Mouse (Mus musculus) brain, adult 2 months (tissue): Measurements from ENCODE around the gene Tmem132d.

Source experiments
- DNase-seq: peaks from one replicate; pipeline ENCODE4 v3.0.0; 2011; ENCODE audit warnings: low read depth, low spot score

The Tmem132d gene

DNA sequence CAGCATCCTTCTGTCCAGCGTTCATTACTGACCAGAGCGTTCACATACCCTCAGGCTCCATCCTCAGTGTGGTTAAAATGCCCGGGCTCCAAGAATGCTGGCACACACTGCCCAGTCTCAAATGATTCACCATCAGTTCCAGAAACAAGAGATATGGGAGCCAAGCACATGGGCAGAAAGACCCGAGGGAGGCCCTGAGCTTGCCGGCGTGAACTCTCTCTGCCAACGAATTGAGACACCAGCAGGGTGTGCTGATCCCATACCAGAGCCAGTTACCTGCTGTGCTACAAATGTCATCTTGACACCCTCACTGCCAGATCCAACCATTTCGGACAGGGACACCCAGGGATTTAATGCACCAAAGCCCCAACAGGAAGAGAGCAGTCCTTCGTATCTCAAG lies 25.3 kb downstream of the Tmem132d start:
- no peak for DNase-seq

GRCm38 (mm10) chr5:128405071-128405470 lies 27.8 kb downstream of the Tmem132d start:
- no peak for DNase-seq

- no peak for DNase-seq
These were observed 28.7 kb downstream of the Tmem132d start for GRCm38 (mm10) chr5:128404223-128404622.

- no peak for DNase-seq
These were observed 40.5 kb downstream of the Tmem132d start for GRCm38 (mm10) chr5:128392372-128392771.

- no peak for DNase-seq
These were observed 43.2 kb downstream of the Tmem132d start for GRCm38 (mm10) chr5:128389665-128390064.

DNA sequence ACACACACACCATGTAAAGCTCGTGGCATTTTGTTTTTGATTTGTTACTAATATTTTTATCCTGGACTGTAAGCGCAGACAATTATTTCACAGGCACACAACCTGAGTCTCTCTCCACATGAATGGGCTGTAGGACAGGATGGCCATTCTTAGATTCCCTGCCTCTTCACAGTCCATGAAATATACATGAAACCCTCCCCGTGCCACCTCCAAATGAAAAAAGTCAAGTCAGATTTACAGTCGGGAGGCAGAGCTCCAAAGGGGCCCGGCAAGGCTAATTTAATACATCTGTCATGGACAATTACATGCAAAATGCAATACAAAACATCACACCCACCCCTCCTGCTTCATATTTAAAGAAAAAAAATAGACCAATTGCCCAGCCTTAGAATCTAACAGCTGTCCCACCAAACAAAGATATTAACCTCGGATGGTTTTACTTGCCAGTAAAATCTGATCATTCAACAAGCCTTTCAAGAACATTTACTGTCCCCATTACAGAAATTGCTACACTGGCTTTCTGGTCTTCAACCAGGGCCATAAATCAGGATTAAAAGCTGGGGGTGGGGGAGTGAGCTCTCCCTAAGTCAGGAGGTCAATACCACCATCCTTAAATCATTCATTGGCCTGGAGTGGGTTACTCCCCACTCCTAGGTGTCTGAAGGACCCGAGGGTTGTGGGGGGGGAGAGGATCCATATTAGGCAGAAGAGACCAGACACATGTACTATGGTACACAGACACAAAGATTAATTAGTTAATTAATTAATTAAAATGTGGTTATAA lies 44.3 kb downstream of the Tmem132d start:
- DNase-seq = no peak

DNA sequence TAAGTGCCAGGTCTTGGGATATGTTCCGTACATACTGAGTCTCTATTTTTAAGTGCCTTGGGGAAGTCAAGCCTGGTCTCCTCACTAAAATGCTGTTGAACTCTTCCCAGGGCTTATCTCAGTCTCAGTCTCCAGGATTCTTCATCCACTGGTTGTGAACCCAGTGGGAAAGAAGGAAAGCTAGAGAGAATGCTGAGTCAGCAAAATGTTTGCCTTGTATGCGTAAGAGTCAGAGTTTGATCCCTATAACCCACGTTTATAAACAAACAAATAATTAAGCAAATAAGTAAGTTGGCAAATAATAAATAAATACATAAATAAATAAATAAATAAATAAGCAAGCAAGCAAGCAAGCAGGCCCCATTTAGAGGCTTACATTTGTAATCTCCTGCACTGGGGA lies 63.1 kb downstream of the Tmem132d start:
- DNase-seq = no peak

GRCm38 (mm10) chr5:128369111-128369510 lies 63.8 kb downstream of the Tmem132d start:
- peak; percentile 80 for DNase-seq

GRCm38 (mm10) chr5:128365261-128365985 lies 67.5 kb downstream of the Tmem132d start:
- DNase-seq = peak; percentile 80

DNA sequence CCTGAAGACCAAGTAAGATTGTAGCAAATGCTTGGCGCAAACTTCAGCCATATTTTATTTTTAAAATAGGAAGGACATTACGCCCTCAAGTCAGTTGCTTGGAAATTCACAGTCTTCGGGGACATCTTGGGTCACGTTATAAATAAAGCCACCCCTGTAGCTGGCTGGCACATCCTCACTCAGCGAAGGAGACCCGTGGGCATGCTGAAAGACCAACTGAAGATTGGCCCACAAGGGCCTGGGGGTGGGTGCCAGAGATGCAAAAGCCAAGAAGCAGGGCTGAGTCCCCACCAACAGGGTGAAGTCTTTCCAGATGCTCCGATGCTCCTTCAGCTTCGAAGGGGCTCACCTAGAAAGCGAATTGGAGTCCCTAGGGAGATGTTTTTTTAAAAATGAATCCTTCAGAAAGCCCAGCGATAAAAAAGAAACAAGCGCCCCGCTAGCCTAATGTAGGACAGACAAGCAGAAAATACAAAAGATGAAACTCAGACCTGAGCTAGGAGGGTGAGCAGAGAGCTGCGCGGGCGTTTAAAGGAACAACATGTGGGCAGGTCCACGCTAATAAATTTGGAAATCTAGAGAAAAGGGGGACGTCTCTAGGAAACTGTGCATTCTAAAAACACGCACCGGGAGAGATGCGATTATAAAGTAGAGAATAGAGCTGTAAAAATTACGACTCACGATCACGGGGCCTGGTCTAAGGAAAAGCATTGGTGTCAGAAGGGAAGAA lies 71.8 kb downstream of the Tmem132d start:
- peak; percentile 78 for DNase-seq

DNA sequence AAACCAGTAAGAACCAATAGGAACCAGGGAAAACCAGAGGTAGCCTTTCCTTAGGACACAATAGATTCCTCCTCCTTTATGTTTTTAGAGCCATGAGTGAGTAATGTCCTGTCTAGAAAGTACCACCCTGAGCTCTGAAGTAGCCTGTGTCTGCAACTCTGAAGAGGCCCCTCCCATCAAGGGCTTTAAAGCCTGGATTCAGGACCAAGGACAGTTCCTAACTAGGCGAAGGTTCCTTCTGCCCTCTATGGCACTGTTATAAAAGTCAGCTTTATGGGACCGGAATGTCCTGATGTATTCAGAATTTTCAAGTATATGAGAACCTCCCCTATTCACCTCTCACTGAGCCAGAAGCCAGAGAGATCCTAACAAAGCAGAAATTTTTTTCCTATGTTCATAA lies 84.0 kb downstream of the Tmem132d start:
- no peak for DNase-seq

- no peak for DNase-seq
These were observed 96.0 kb downstream of the Tmem132d start for GRCm38 (mm10) chr5:128336841-128337240.

DNA sequence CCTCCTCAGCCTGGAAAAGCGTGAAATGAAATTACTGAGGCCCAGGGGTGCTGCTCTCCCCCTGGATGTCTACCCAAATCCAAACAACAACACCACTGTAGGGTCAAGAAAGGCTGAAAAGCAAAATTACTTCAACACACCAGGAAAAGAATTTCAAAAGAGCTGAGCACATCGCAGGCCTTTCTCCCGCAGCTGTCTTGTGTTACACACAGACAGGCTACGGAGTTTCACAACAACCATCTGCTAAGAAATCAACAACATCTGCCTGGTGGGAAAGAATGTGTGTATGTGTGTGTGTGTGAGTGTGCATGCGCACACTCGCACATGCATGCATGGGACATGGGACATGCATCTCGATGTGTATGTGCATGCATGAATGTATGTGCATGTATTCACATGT lies 100.1 kb downstream of the Tmem132d start:
- no peak for DNase-seq

GRCm38 (mm10) chr5:128330351-128330750 lies 102.5 kb downstream of the Tmem132d start:
- DNase-seq = no peak

DNA sequence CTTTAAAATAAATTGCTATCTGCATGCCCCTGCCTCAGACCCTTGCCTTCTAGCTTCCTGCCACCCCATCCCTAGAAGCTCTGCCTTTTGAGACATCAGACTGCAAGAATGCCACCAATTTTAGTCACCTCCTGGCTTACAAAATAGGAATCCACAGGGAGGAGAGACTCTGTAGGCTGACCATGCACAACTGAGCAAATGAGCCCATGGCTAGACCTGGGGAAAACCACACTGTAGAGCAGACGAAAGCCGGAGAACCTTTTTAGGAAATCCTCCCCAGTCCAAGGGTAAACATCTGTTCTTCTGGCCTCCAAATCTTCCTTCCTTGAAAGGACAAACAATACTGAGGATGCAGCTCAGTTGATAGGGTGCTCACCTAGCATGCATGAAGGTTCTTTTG lies 130.5 kb downstream of the Tmem132d start:
- peak; percentile 55 for DNase-seq

- no peak for DNase-seq
These were observed 141.7 kb downstream of the Tmem132d start for GRCm38 (mm10) chr5:128291191-128291590.

GRCm38 (mm10) chr5:128273255-128273654 lies 159.6 kb downstream of the Tmem132d start:
- no peak for DNase-seq

DNA sequence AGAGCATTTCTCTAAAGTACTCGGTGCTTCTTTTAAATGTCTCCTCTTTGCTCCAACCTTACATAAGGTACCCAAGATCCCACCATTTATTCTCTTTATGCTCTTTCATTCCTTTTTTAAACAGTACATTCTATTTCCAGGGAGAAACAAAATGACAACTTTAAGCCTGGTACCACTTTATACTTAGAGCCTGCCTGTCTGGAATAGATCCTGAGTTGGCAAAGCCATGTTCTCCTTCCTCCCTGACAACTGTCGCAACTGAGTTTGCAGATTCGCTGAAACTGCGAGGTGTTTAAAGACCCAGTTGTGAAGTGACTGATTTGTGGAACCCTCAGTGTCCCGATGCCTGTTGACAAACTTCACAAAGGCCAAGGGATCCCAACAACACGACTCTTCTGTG lies 165.5 kb downstream of the Tmem132d start:
- peak; percentile 74 for DNase-seq

GRCm38 (mm10) chr5:128244219-128244618 lies 188.7 kb downstream of the Tmem132d start:
- peak; percentile 43 for DNase-seq

- DNase-seq = no peak
These were observed 196.1 kb downstream of the Tmem132d start for GRCm38 (mm10) chr5:128236638-128237335.

GRCm38 (mm10) chr5:128235611-128236010 lies 197.3 kb downstream of the Tmem132d start:
- peak; percentile 51 for DNase-seq

DNA sequence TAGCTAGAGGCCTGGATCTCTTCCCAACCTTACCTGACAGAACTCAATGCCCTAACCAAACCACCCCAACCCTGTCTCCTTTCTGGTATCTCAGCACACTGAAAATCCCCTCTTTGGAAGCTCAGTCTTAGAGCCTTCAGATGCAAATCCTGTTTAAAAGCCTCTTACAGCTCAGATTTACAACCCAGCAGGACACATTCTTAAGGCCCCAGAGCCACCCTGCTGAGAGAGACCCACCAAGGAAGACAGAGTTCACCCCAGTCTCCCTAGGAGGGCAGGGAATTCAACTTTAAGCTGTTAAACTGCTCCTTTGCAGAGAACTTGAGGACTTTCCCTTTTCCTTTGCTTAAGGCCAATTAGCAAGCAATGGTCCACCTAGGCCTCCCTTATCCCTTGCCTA lies 199.8 kb downstream of the Tmem132d start:
- DNase-seq = no peak
